Mouse (Mus musculus) testis, adult 2 months (tissue): ENCODE data around the gene Ston2.

Experiments
- CTCF ChIP-seq: fragments of 200-500 bp; IDR thresholded peaks from 2 replicates; pipeline ENCODE4 v1.5.1; 2012; ENCODE audit warnings: low read depth, mild to moderate bottlenecking, inconsistent platforms, low read length, moderate library complexity; ENCODE audit not compliant: control insufficient read depth, insufficient read depth, insufficient replicate concordance
- POLR2A ChIP-seq: fragments of 200-500 bp; IDR thresholded peaks from 2 replicates; pipeline ENCODE4 v1.6.1; 2012; ENCODE audit warnings: low read depth, mild to moderate bottlenecking, inconsistent platforms, low read length, moderate library complexity; ENCODE audit not compliant: control insufficient read depth

DNA sequence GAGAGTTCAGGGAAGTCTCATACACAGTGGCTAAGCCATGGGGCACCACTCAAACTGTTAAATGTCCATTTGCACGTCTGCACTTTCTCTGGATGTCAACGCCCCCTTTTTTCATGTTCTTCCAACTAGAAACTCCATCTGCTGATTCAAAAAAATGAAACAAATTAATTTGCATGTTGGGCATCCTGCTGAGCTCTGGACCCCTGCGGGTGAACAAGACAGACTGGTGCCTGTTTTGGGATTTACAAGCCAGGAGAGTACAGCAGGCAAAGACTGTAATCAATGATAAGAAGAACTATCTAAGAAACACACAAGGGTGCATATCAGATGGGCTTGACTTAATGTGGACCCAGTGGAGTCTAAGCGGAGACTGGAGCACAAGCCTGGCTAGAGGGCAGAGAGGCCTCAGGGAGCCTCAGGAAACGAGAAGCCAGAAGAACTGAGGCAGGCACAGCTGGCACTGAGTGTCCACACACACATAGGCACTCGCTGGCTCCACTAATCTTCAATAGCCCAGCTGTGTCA, 12.7 kb upstream of the Ston2 start:
- TF ChIP-seq CTCF (no peak), POLR2A (no peak)
